Mouse (Mus musculus) MEL (cell line): Measurements from ENCODE around the gene Secisbp2l. TPM values are rescaled to one million over a fixed set of nuclear protein-coding genes. Genes with fewer than 3 reads are reported as not detected.
A peak's percentile ranks its signal among the peaks of the same experiment; 100 is the strongest.

ENCODE experiments used
- DNase-seq: peaks from one replicate; pipeline ENCODE4 v3.0.0; 2011; ENCODE audit warnings: low read depth, low spot score
- H3K27ac ChIP-seq: 2 replicates; pipeline ENCODE4 v1.5.1; 2012; ENCODE audit warnings: low read depth, mild to moderate bottlenecking, control low read depth, low read length, moderate library complexity; ENCODE audit not compliant: control insufficient read depth
- H3K27me3 ChIP-seq, 2 experiments: fragments of 150-350 bp in 1 of 2; sonication (generic) in 1 of 2; 2 replicates each; pipeline ENCODE4 v1.6.1; 2012; ENCODE audit warnings: low read length in 2 of 2, mild to moderate bottlenecking in 2 of 2, improper control_type of control experiment in 1 of 2, moderate library complexity in 1 of 2; ENCODE audit not compliant: insufficient read depth in 2 of 2, control insufficient read depth in 1 of 2
- H3K36me3 ChIP-seq, 2 experiments: 2 replicates each; pipeline ENCODE4 v1.6.1; 2012 to 2014; ENCODE audit warnings: low read length in 2 of 2, improper control_type of control experiment in 1 of 2, inconsistent platforms in 1 of 2, mild to moderate bottlenecking in 1 of 2; ENCODE audit not compliant: insufficient read depth in 2 of 2, control insufficient read depth in 1 of 2
- H3K4me1 ChIP-seq, 2 experiments: fragments of 150-350 bp in 1 of 2; sonication (generic) in 1 of 2; 2 replicates each; pipeline ENCODE4 v1.6.1; 2012; ENCODE audit warnings: low read length in 2 of 2, improper control_type of control experiment in 1 of 2, mild to moderate bottlenecking in 1 of 2; ENCODE audit not compliant: insufficient read depth in 2 of 2, control insufficient read depth in 1 of 2
- H3K4me3 ChIP-seq, 2 experiments: fragments of 150-350 bp in 1 of 2; sonication (generic) in 1 of 2; 2 replicates each; pipeline ENCODE4 v1.5.1; 2012; ENCODE audit warnings: low read depth in 2 of 2, low read length in 2 of 2, mild to moderate bottlenecking in 2 of 2, moderate library complexity in 2 of 2, control low read depth in 1 of 2, improper control_type of control experiment in 1 of 2; ENCODE audit not compliant: control insufficient read depth in 1 of 2, insufficient read depth in 1 of 2
- H3K79me2 ChIP-seq: 2 replicates; pipeline ENCODE4 v1.6.1; 2012; ENCODE audit warnings: mild to moderate bottlenecking, low read length, moderate library complexity; ENCODE audit not compliant: control insufficient read depth, poor library complexity, insufficient read depth
- H3K9ac ChIP-seq: 2 replicates; pipeline ENCODE4 v1.6.1; 2012; ENCODE audit warnings: low read depth, mild to moderate bottlenecking, control low read depth, low read length, moderate library complexity; ENCODE audit not compliant: control insufficient read depth, poor library complexity, severe bottlenecking
- H3K9me3 ChIP-seq: fragments of 150-350 bp; sonication (generic); replicated peaks from 2 replicates; pipeline ENCODE4 v1.6.1; 2012; ENCODE audit warnings: mild to moderate bottlenecking, low read length, improper control_type of control experiment, moderate library complexity; ENCODE audit not compliant: insufficient read depth
- CHD2 ChIP-seq: IDR thresholded peaks from 2 replicates; pipeline ENCODE4 v1.6.1; 2011; ENCODE audit warnings: low read length, improper control_type of control experiment
- CTCF ChIP-seq, 3 experiments: IDR thresholded peaks in 2 of 3; conservative IDR thresholded peaks in 1 of 3; 2 replicates each; pipeline ENCODE4 v1.5.1; 2011 to 2012; ENCODE audit warnings: low read length in 3 of 3, low read depth in 2 of 3, mild to moderate bottlenecking in 2 of 3, improper control_type of control experiment in 1 of 3, inconsistent platforms in 1 of 3, mixed read lengths in 1 of 3, moderate library complexity in 1 of 3; ENCODE audit not compliant: control insufficient read depth in 1 of 3, insufficient read depth in 1 of 3, poor library complexity in 1 of 3, severe bottlenecking in 1 of 3
- EP300 ChIP-seq, 2 experiments: IDR thresholded peaks; 2 replicates each; pipeline ENCODE4 v1.6.1; 2011; ENCODE audit warnings: improper control_type of control experiment in 2 of 2, low read length in 2 of 2, low read depth in 1 of 2, mild to moderate bottlenecking in 1 of 2
- ETS1 ChIP-seq: IDR thresholded peaks from 2 replicates; pipeline ENCODE4 v1.6.1; 2012; ENCODE audit warnings: low read depth, mild to moderate bottlenecking, inconsistent platforms, low read length, improper control_type of control experiment, moderate library complexity
- HCFC1 ChIP-seq: IDR thresholded peaks from 2 replicates; pipeline ENCODE4 v1.6.1; 2012; ENCODE audit warnings: low read depth, mild to moderate bottlenecking, inconsistent platforms, low read length, improper control_type of control experiment, moderate library complexity
- JUND ChIP-seq: IDR thresholded peaks from 2 replicates; pipeline ENCODE4 v1.6.1; 2011; ENCODE audit warnings: low read depth, mild to moderate bottlenecking, improper control_type of control experiment, low read length
- MAFK ChIP-seq: IDR thresholded peaks from 2 replicates; pipeline ENCODE4 v1.6.1; 2011; ENCODE audit warnings: low read depth, mild to moderate bottlenecking, low read length, improper control_type of control experiment, borderline replicate concordance
- MAZ ChIP-seq: IDR thresholded peaks from 2 replicates; pipeline ENCODE4 v1.6.1; 2012; ENCODE audit warnings: low read depth, mild to moderate bottlenecking, inconsistent platforms, low read length, improper control_type of control experiment
- MEF2A ChIP-seq: IDR thresholded peaks from 2 replicates; pipeline ENCODE4 v1.6.1; 2014; ENCODE audit warnings: low read depth, mild to moderate bottlenecking, inconsistent platforms, low read length, improper control_type of control experiment; ENCODE audit not compliant: poor library complexity, insufficient replicate concordance, severe bottlenecking; ENCODE audit errors: extremely low read depth
- MXI1 ChIP-seq: IDR thresholded peaks from 2 replicates; pipeline ENCODE4 v1.6.1; 2011; ENCODE audit warnings: mild to moderate bottlenecking, low read depth, low read length, improper control_type of control experiment
- NELFE ChIP-seq: IDR thresholded peaks from 2 replicates; pipeline ENCODE4 v1.6.1; 2011; ENCODE audit warnings: low read depth, low read length, improper control_type of control experiment
- POLR2AphosphoS2 ChIP-seq: IDR thresholded peaks from 2 replicates; pipeline ENCODE4 v1.6.1; 2011; ENCODE audit warnings: low read length, improper control_type of control experiment
- RAD21 ChIP-seq: IDR thresholded peaks from 2 replicates; pipeline ENCODE4 v1.6.1; 2011; ENCODE audit warnings: mild to moderate bottlenecking, low read depth, low read length, improper control_type of control experiment
- RCOR1 ChIP-seq: IDR thresholded peaks from 2 replicates; pipeline ENCODE4 v1.6.1; 2012; ENCODE audit warnings: low read depth, mild to moderate bottlenecking, inconsistent platforms, low read length, improper control_type of control experiment
- SMC3 ChIP-seq: IDR thresholded peaks from 2 replicates; pipeline ENCODE4 v1.6.1; 2011; ENCODE audit warnings: low read depth, low read length, improper control_type of control experiment
- TAL1 ChIP-seq: IDR thresholded peaks from 2 replicates; pipeline ENCODE4 v1.6.1; 2012; ENCODE audit warnings: mild to moderate bottlenecking, inconsistent platforms, low read length, moderate library complexity, mixed read lengths
- TCF12 ChIP-seq: IDR thresholded peaks from 2 replicates; pipeline ENCODE4 v1.6.1; 2014; ENCODE audit warnings: low read depth, mild to moderate bottlenecking, inconsistent platforms, low read length, improper control_type of control experiment, moderate library complexity
- UBTF ChIP-seq: IDR thresholded peaks from 2 replicates; pipeline ENCODE4 v1.6.1; 2012; ENCODE audit warnings: low read depth, mild to moderate bottlenecking, inconsistent platforms, low read length, improper control_type of control experiment, moderate library complexity, borderline replicate concordance; ENCODE audit not compliant: insufficient read depth
- ZMIZ1 ChIP-seq: IDR thresholded peaks from 2 replicates; pipeline ENCODE4 v1.6.1; 2012; ENCODE audit warnings: low read depth, mild to moderate bottlenecking, inconsistent platforms, low read length, improper control_type of control experiment, moderate library complexity
- ZNF384 ChIP-seq: IDR thresholded peaks from 2 replicates; pipeline ENCODE4 v1.6.1; 2012; ENCODE audit warnings: low read depth, mild to moderate bottlenecking, inconsistent platforms, low read length, improper control_type of control experiment
- polyA plus RNA-seq, 2 experiments: library from polyadenylated mRNA; stranded (reverse) in 1 of 2; unstranded in 1 of 2; fragments of >175 nt in 1 of 2; fragments of >200 nt in 1 of 2; gene quantifications; 2 replicates each; pipeline versions ENCODE4 v1.2.1 to v1.2.4; 2012; ENCODE audit warnings: low replicate concordance in 2 of 2, low read depth in 1 of 2; ENCODE audit not compliant: insufficient read length in 2 of 2, insufficient read depth in 1 of 2, missing spikeins in 1 of 2
- total RNA-seq: library from RNA; depleted of rRNA; stranded (reverse); fragments of 300-350 nt; gene quantifications from 2 replicates; pipeline ENCODE4 v1.2.3, GENCODE M21; 2012

The Secisbp2l gene
- total and polyA plus RNA-seq, 3 experiments, result 7.6 to 10.9 TPM; not detected in 1

DNA sequence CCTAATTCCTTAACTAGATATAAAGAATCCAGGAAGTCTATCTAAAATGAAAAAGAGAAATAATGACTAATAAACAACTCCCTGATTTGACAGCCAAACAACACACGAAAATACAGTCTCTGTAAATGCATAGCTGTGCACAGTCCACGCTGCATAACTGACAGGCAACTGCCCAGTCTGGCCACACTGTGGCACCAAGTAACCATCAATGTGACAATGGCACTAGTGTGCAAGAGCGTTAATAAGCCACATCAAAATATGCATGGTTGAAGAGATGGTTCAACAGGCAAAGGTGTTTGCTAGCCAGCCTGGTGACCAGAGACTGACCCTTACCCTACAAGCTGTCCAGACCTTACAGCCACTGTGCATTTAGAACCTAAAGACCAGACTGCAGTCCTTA, 17.6 kb downstream of the Secisbp2l start:
- no peak for DNase-seq
- no peaks in the 10 kb centered on the region for H3K27me3 ChIP-seq
- no peak overlapping the region for H3K27ac ChIP-seq
- TF ChIP-seq CTCF (IDR thresholded peaks at IDR 0.05 in 2 of 3, conservative IDR thresholded peaks at IDR 0.05 in 1 of 3; ENCODE audit: control insufficient read depth in 1 of 3, insufficient read depth in 1 of 3, low read depth in 2 of 3, low read length in 3 of 3, poor library complexity in 1 of 3, severe bottlenecking in 1 of 3) (peak in 2 of 3 experiments; percentile 28 to 30; a peak in 3 of 6 replicates), UBTF (no peak), MAFK (no peak), RAD21 (peak; percentile 40), HCFC1 (no peak), MEF2A (no peak), SMC3 (peak; percentile 19; the same call in 1 of the 2 replicates), JUND (no peak), TAL1 (no peak)
- no peak overlapping the region for H3K4me3 ChIP-seq
- no peak overlapping the region for H3K9ac ChIP-seq
- peaks cover 0 to 2% of the 10 kb centered on the region in 2 experiments; a peak in 2 of 4 replicates for H3K36me3 ChIP-seq
- H3K79me2 ChIP-seq, result no peaks in the 10 kb centered on the region
- H3K9me3 ChIP-seq, result no peaks in the 10 kb centered on the region
- H3K4me1 ChIP-seq, result no peaks in the 10 kb centered on the region

DNA sequence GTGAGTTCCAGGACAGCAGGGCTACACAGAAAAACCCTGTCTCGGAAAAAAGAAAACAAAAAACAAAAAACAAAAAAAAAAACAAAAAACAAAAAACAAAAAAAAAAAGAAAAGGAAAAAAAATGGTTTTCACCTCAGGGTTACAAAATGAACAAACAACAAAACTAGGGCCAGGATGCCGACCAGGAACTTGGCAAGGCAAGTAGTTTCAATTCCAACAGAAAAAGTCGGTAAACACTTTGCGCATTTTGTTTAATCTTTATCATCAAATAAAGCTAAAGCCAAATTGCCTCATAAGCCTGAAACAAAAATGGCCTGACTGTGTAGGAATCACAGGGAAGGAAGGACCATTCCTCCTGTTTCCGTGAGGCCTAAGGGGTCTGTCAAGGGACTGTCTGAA, 18.1 kb downstream of the Secisbp2l start:
- H3K36me3 ChIP-seq, result peaks cover 0 to 2% of the 10 kb centered on the region in 2 experiments; a peak in 2 of 4 replicates

DNA sequence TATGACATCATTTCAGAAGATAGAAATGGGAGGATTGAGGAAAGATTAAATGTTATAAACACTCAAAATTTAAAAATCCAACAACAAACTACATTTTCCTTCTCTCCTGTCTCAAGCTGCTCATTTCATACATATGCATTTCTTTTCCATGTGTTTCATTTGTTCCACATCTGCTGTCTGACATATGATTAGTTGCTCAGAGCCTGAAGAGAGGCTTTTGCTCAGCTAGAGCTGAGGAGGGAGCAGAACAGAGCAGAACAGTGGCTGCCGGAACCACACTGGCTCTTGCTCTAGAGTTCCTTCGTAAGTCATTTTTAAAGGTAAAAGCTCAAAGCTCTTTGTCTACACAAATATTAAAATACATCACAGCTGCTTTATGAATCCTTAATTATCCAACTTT, 33.3 kb downstream of the Secisbp2l start:
- no peaks in the 10 kb centered on the region for H3K4me1 ChIP-seq
- H3K9me3 ChIP-seq, result no peaks in the 10 kb centered on the region
- H3K79me2 ChIP-seq, result no peaks in the 10 kb centered on the region
- no peak overlapping the region for H3K4me3 ChIP-seq
- H3K27ac ChIP-seq, result no peak overlapping the region
- H3K27me3 ChIP-seq, result no peaks in the 10 kb centered on the region
- TF ChIP-seq RCOR1 (no peak), ZMIZ1 (no peak), ETS1 (no peak), MXI1 (no peak)
- H3K36me3 ChIP-seq, result peaks cover 0 to 1% of the 10 kb centered on the region in 2 experiments; a peak in 2 of 4 replicates
- H3K9ac ChIP-seq, result no peak overlapping the region
- DNase-seq, result no peak

More for the DNA sequence above, 18.1 kb downstream of the Secisbp2l start:
- TF ChIP-seq JUND (no peak), POLR2AphosphoS2 (no peak), MAZ (no peak), MAFK (no peak), CHD2 (no peak), EP300 (IDR thresholded peaks at IDR 0.05; ENCODE audit: low read depth in 1 of 2, low read length in 2 of 2) (no peak), NELFE (no peak), HCFC1 (no peak), TCF12 (no peak), ZNF384 (no peak)
- Histone ChIP-seq H3K9me3 (no peaks in the 10 kb centered on the region), H3K79me2 (no peaks in the 10 kb centered on the region), H3K27ac (no peak overlapping the region), H3K4me1 (no peaks in the 10 kb centered on the region), H3K27me3 (no peaks in the 10 kb centered on the region), H3K4me3 (no peak overlapping the region), H3K9ac (no peak overlapping the region)
- DNase-seq, result no peak
